Mouse (Mus musculus) heart, embryonic 10.5 days (tissue): ENCODE data around the gene Gm49673. TPM values are rescaled to one million over a fixed set of nuclear protein-coding genes. Genes with fewer than 3 reads are reported as not detected.
"Not testable (repeated sequence)": the region's sequence is repeated elsewhere in the genome, so short reads cannot be mapped to it uniquely, and the experiment has no call there.

Experiments used
- DNase-seq: peaks from one replicate; pipeline ENCODE4 v3.0.0-alpha.2; 2017; ENCODE audit warnings: low spot score
- H3K27ac ChIP-seq: fragments of 300-500 bp; sonication (generic); 2 replicates; pipeline ENCODE4 v1.5.1; 2016; ENCODE audit warnings: mild to moderate bottlenecking
- H3K27me3 ChIP-seq: fragments of 300-500 bp; sonication (generic); 2 replicates; pipeline ENCODE4 v1.6.1; 2016; ENCODE audit warnings: mild to moderate bottlenecking; ENCODE audit not compliant: poor library complexity, insufficient read depth, severe bottlenecking
- H3K36me3 ChIP-seq: fragments of 300-500 bp; sonication (generic); 2 replicates; pipeline ENCODE4 v1.6.1; 2016; ENCODE audit warnings: mild to moderate bottlenecking, moderate library complexity
- H3K4me1 ChIP-seq: fragments of 300-500 bp; sonication (generic); 2 replicates; pipeline ENCODE4 v1.6.1; 2016; ENCODE audit warnings: mild to moderate bottlenecking
- H3K4me3 ChIP-seq: fragments of 300-500 bp; sonication (generic); 2 replicates; pipeline ENCODE4 v1.5.1; 2016; ENCODE audit warnings: mild to moderate bottlenecking, moderate library complexity
- H3K9me3 ChIP-seq: fragments of 300-500 bp; sonication (generic); 2 replicates; pipeline ENCODE4 v1.6.1; 2016; ENCODE audit warnings: mild to moderate bottlenecking, moderate library complexity
- WGBS: fragments of 180-500 bp; shearing (Covaris S2); methylation state at CpG from one replicate; pipeline ENCODE4 v1.1.7; 2016; 5-methylcytosine and 5-hydroxymethylcytosine counted together
- polyA plus RNA-seq: library from polyadenylated mRNA; unstranded; fragments of >200 nt; fragmentation: Nextera tagmentation; extraction: Ambion mirVana; gene quantifications from 2 replicates; pipeline ENCODE4 v1.2.1, GENCODE M21; 2016

The Gm49673 gene
- 0.10 TPM in 1 of 2 replicates, not detected in the other for polyA plus RNA-seq

DNA sequence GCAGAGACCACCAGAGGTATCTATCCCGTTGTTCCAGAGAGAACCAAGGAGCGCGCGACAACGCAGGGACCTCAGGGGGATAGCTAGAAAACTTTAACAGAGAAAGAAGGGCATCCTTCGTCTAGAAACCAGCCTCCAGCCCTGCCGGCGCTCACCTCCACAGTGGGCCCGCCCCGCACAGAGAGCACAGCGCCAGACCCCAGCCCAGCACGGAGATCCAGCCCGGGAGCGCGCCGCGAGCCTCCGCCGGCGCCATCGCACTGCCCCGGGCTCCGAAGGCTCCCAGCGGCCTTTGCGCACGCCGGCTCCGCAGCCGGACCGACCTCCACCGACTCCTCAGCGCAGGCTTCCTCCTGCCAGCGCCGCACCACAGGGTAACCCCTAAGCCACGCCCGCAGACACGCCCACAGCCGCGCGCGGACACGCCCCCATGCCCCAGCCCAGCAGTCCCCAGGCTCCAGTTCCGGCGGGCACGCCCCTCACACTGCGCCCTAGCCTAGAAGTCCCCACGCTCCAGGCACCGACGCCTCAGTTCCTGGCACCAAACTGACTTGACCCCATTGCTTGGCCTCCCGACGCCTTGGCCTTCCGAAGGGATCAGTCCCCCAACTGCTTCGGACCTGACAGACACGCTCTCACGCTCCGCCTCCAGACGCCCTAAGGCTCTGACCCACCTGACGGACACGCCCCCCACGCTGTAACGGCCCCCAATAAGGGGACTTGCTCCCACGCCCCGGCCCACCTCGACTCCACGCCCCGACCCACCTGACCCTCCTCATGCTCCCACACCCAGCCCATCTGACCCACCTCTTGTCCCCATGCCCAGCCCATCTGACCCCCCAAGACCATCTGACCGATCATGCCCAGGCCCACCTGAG, at the start of gene Gm49673, which contains the start of gene Rnaset2a:
TSS of gene Gm49673 (minus strand) at position 350 of the 878 bp plus-strand sequence.
TSS of gene Rnaset2a (minus strand) at position 659 of the 878 bp plus-strand sequence.
- under 1% methylated on average over 47 of the region's 67 CpGs for WGBS
- Histone ChIP-seq H3K4me3 (peak within 1 kb of the TSS; percentile 59), H3K27ac (peak within 1 kb of the TSS; percentile 79; the same call in 1 of the 2 replicates)
- not testable (repeated sequence) for H3K27me3 ChIP-seq, H3K4me1 ChIP-seq, H3K9me3 ChIP-seq, H3K36me3 ChIP-seq
- DNase-seq: peak; percentile 76

DNA sequence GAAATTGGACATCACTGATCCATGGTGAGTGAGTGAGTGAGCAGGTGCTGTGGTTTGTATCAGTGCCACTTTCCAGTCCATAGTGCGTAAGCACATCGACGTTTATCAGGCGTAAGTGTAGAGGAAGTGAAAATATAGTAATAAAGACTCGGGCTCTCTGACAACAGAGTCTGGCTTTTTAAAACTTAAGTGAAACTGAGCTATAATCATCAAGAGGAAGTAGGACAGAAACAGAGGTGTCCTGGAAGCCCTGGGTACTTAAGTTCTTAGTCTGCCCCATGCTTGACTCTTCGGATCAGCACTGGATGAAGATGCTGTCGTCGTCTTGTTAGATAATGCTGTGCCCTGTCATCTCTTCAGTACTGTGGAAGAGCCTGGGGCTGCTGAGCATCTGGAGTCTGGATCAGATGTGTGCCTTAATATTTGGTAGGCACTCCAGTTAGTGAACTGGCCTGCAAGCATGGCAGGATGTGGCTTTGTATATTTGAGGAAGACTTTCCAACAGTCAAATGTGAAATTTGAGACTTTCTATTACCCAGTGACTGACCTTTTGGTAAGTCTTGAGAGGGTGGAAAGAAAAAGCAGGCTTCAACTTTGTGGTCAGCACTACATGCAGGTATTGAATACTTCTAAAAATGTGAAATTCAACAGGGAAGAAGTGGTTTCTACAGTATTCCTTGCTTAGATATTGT, 48.2 kb upstream of the Gm49673 start:
- peaks cover 40% of the 10 kb centered on the region for H3K36me3 ChIP-seq
- 76% methylated on average over 8 of the region's 8 CpGs for WGBS
- H3K4me3 ChIP-seq: no peak overlapping the region
- no peak for DNase-seq
- H3K4me1 ChIP-seq: peaks cover 4% of the 10 kb centered on the region; the same call in 1 of the 2 replicates
- H3K27me3 ChIP-seq: no peaks in the 10 kb centered on the region
- H3K9me3 ChIP-seq: no peaks in the 10 kb centered on the region
- H3K27ac ChIP-seq: no peak overlapping the region

DNA sequence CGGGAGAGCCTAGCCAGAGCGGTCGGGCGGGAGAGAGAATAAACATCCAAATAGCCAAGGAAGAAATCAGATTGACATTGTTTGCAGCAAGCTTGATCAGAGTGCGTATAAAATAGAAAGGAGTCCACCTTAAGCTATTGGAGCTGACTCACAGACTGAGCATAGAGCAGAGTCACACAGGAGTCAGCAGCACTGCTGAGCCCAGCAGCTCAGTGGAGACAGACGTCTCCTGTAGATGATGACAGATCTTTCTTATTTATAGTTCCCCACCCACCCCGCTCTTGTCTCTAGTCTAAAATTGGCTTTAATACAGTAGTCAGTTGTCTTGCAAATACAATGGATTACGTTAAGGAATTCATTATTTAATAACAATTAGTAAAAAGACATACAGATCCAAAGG, 46.1 kb upstream of the Gm49673 start:
- 73% methylated on average over 8 of the region's 8 CpGs for WGBS
- DNase-seq: no peak
- Histone ChIP-seq H3K27ac (0 out of 2 replicates have a peak overlapping the region, but pooled peaks have one; percentile 22), H3K9me3 (no peaks in the 10 kb centered on the region), H3K36me3 (peaks cover 50% of the 10 kb centered on the region), H3K4me3 (no peak overlapping the region), H3K27me3 (no peaks in the 10 kb centered on the region), H3K4me1 (peaks cover 4% of the 10 kb centered on the region; the same call in 1 of the 2 replicates)

DNA sequence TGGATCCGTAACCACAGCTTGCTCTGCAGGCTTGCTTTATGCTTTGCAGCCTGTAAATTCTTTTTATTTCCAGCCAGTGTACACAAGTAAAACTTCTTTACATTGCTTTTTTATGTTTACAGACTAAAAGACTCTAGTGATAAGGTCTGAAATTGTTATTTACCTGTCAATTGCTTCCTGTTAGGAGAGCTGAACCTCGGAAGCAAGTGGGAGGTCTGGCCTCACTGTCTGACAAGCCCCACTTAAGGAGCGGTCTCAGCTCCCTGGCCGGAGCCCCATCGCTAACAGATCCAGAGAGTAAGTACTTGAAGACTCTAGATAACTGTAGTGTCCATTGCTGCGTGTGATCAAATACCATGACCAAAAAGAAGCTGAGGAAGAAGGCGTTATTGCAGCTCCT, 36.6 kb upstream of the Gm49673 start:
- Histone ChIP-seq H3K9me3 (no peaks in the 10 kb centered on the region), H3K36me3 (peaks cover 61% of the 10 kb centered on the region), H3K27ac (0 out of 2 replicates have a peak overlapping the region, but pooled peaks have one; percentile 29), H3K4me1 (peaks cover 18% of the 10 kb centered on the region), H3K4me3 (no peak overlapping the region), H3K27me3 (no peaks in the 10 kb centered on the region)
- 51% methylated on average over 7 of the region's 7 CpGs for WGBS
- DNase-seq: no peak

DNA sequence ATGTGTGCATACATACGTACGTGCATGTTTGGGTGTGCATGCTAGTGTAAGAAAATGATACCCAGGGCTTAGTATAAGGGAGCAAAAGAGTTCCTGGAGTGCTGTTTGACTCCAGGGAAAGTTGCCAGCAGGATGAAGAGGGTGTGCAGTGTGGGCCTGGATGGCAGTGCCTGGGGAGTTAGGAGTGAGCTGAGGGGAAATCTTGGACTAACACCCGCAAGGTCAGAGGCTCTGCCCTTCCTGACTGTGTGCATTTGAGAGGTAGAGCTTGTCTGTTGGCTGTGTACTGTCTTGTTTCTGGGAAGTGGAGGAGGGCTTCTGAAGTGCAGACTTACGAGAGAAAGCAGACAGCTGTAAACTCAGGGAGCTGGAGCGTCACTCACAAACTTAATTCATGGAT, 36.2 kb upstream of the Gm49673 start:
- 0 out of 2 replicates have a peak overlapping the region, but pooled peaks have one; percentile 29 for H3K27ac ChIP-seq
- no peaks in the 10 kb centered on the region for H3K27me3 ChIP-seq
- no peaks in the 10 kb centered on the region for H3K9me3 ChIP-seq
- no peak for DNase-seq
- 67% methylated on average over 5 of the region's 5 CpGs for WGBS
- peaks cover 18% of the 10 kb centered on the region for H3K4me1 ChIP-seq
- H3K36me3 ChIP-seq: peaks cover 62% of the 10 kb centered on the region
- H3K4me3 ChIP-seq: no peak overlapping the region

DNA sequence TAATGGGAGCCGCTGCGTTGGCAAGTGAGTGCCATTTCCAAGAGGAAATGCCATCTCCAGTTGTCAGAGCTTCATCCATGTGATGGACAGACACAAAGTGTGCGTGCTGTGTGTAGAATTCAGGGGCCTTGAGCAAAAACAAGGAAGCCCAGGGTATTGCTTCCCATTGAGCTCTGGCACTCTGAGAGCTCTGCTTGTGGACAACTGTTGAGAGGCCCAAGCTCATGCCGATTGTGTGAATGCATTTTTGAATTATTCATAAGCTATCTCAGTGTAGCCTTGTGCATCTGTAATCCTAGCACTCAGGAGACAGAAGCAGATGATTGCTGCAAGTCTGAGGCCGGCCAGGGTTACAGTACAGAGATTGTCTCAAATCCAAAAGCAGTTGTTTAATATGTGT, 29.5 kb upstream of the Gm49673 start:
- Histone ChIP-seq H3K27me3 (no peaks in the 10 kb centered on the region), H3K9me3 (no peaks in the 10 kb centered on the region), H3K4me1 (no peaks in the 10 kb centered on the region), H3K27ac (no peak overlapping the region), H3K4me3 (no peak overlapping the region), H3K36me3 (peaks cover 68% of the 10 kb centered on the region)
- 92% methylated on average over 5 of the region's 5 CpGs for WGBS
- no peak for DNase-seq

DNA sequence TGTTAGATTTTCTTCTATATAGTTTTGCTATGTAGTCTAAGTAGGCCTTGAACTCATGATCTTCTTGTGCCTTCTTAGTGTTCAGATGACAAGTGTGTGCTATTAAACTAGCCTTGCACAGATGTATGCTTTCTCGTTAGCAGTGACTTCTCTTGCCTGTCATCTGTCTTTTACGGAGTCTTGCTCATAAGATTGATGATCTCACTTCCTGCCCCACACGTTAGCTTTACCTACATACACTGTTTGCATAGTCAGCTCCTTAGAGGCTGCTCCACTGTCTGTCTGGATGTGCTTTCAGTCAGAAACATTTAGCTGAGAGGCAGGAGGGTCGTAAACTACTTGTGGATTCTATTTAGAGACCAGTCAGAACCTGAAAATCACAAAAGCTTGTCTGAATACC, 23.5 kb upstream of the Gm49673 start:
- Histone ChIP-seq H3K4me1 (no peaks in the 10 kb centered on the region), H3K36me3 (peaks cover 69% of the 10 kb centered on the region), H3K27me3 (no peaks in the 10 kb centered on the region), H3K4me3 (no peak overlapping the region), H3K9me3 (no peaks in the 10 kb centered on the region), H3K27ac (no peak overlapping the region)
- WGBS: 66% methylated on average over 4 of the region's 4 CpGs
- no peak for DNase-seq

DNA sequence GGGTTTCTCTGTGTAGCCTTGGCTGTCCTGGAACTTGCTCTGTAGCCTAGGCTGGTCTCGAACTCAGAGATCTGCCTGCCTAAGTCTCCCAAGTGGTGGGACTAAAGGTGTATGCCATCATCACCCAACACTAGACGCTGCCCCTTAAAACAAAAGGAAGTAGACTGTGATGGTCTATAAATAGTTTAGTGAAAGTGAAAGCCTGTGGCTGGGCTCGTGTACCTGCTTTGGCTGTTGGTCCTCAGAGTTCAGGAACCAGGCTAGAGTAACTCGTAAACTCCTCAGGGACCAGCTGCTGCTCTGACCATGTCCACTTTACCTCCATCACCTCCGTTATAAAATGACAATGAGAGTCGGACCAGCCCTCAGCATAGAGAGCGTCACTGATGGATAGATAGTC, 22.7 kb upstream of the Gm49673 start:
- Histone ChIP-seq H3K36me3 (peaks cover 62% of the 10 kb centered on the region), H3K4me3 (no peak overlapping the region), H3K27ac (no peak overlapping the region), H3K4me1 (no peaks in the 10 kb centered on the region), H3K9me3 (no peaks in the 10 kb centered on the region), H3K27me3 (no peaks in the 10 kb centered on the region)
- 78% methylated on average over 7 of the region's 7 CpGs for WGBS
- DNase-seq: peak; percentile 56

DNA sequence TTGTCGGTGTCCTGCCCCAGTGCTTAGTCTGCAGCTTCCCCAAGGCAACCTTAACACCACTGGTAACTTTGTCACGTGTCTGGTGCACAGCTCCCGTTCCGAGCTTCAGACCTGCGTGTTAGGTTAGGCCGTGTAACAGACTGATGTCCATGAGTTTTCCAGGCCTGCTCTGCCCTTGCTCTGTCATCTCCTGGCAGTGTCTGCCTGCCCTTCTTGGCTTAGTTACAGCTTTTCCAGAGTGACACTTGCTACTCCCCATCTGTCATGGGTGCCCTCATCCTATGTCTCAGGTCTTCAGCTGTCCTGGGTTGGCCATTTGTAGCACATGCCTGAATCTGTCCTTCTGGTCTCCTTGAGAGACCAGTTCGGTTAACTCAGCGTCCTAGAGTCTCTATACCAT, 19.8 kb upstream of the Gm49673 start:
- not testable (repeated sequence) for H3K4me1 ChIP-seq, H3K9me3 ChIP-seq, H3K27ac ChIP-seq, H3K27me3 ChIP-seq, H3K4me3 ChIP-seq, DNase-seq
- 80% methylated on average over 7 of the region's 8 CpGs for WGBS
- H3K36me3 ChIP-seq: peaks cover 37% of the 10 kb centered on the region

DNA sequence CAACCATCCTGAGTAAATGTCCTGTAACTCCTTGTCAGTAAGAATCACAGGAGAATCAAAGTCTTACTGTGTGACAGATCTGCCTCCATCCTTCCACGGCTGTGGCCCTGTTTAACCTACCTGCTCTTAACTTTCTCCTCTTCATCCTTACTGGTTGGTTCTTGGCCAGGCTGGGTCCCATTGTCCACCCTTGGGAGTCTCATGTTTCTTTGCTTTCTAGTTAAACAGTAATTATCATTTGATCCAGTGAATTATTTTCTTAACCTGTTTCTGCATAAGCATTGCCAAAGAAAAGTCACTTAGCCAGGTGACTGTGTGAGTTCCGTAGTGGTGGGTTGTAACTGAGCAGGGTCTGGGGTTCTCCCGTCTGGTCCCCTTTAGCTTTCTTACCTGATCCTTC, 18.9 kb upstream of the Gm49673 start:
- not testable (repeated sequence) for H3K4me1 ChIP-seq, H3K27ac ChIP-seq, H3K27me3 ChIP-seq, H3K9me3 ChIP-seq, DNase-seq
- Histone ChIP-seq H3K36me3 (peaks cover 27% of the 10 kb centered on the region), H3K4me3 (peak overlapping the region; percentile 61; the same call in 1 of the 2 replicates)
- 59% methylated on average over 2 of the region's 3 CpGs for WGBS

DNA sequence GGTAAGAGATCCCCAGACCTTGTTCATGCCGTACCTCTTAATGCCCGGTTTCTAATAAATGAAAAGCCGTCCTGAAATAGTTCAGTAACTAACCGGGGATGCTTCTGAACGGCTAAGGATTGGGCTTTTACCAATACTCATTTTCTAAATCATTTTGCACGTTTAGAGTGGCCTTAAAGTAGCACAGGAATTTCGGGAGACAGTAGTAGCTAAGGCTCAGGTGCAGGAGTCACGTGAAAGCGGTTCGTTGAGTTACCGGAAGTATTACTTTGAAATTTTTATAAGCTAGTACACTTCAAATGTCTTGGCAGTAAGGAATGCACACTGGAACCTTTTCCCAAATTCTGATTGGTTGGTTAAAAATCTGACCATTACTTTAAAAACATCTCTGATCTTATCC, 18.4 kb upstream of the Gm49673 start:
- H3K4me1 ChIP-seq, H3K27me3 ChIP-seq, H3K27ac ChIP-seq, DNase-seq, H3K9me3 ChIP-seq: not testable (repeated sequence)
- peak overlapping the region; percentile 61 for H3K4me3 ChIP-seq
- under 1% methylated on average over 11 of the region's 11 CpGs for WGBS
- H3K36me3 ChIP-seq: peaks cover 22% of the 10 kb centered on the region

DNA sequence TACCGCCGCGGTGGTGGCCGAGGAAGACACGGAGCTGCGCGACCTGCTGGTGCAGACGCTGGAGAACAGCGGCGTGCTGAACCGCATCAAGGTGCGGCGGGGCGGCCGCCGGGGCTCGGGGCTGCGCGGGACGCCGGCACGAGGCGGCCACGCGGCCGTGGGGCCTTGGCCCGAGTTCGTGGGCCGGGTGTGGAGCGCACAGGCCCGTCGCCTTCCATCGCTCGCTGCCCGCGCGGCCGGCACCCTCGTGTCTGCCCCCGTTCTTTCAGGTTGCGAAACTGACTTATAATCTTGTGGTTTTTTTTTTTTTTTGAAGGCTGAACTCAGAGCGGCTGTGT, 18.0 kb upstream of the Gm49673 start:
- H3K27me3 ChIP-seq: not testable (repeated sequence)

More for the DNA sequence above, 18.0 kb upstream of the Gm49673 start:
- WGBS: under 1% methylated on average over 34 of the region's 42 CpGs
- H3K27ac ChIP-seq: peak overlapping the region; percentile 77; the same call in 1 of the 2 replicates
- peaks cover 18% of the 10 kb centered on the region for H3K36me3 ChIP-seq
- not testable (repeated sequence) for H3K9me3 ChIP-seq, H3K4me1 ChIP-seq
- peak overlapping the region; percentile 61 for H3K4me3 ChIP-seq
- DNase-seq: peak; percentile 66
